Mouse (Mus musculus): ENCODE measurements around the gene R3hdm2.

DNA sequence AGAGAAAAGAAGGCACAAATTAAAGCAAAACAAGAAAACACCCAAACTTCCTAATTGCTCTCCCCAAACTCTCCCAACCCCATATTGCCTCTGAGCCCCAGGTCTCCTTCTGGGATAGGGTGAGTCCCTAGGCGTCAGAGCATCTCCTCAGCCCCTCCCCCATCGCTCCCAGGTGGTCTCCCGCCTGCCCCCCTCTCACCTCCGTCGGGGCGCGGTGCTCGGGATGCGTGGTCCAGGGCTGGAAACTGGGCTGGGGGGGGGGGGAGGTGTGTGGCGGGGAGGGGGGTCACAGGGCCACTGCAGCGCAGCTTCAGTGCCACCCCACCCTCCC is 38.8 kb upstream of the R3hdm2 start:
- no peak for TF ChIP-seq CTCF (IDR thresholded peaks at IDR 0.05; ENCODE audit: low read depth, low read length)
- TF ChIP-seq POLR2A (IDR thresholded peaks at IDR 0.05; ENCODE audit: insufficient read depth, low read length) = no peak
- TF ChIP-seq EP300 (IDR thresholded peaks at IDR 0.05; ENCODE audit: insufficient read depth, low read depth, low read length) = no peak
